Mouse (Mus musculus) heart, postnatal 0 days (tissue): ENCODE data around the gene Cbx6.

Experiments
- CTCF ChIP-seq: IDR thresholded peaks from 2 replicates; pipeline ENCODE4 v1.5.1; 2016; ENCODE audit warnings: antibody characterized with exemption, control low read depth, low read depth
- EP300 ChIP-seq: IDR thresholded peaks from 2 replicates; pipeline ENCODE4 v1.6.1; 2016; ENCODE audit warnings: antibody characterized with exemption, low read depth

DNA sequence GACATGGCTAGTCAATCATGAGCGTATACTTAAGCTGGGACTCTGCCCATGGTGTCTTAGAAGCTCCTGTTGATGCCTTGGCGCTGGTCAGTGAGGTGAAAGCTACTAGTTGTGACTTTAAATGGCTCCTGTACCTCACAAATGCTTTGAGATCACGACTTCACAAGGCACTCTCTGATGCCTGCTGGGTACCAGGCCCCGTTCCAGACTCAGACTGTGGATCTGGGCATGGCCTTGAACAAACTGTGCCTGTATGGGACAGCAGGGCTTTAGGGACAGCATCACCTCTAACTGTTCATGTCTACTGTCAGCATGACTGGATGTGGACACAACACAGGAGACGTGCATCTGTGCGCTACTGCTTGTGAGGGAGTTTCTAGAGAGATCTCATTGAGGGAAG lies 43.6 kb downstream of the Cbx6 start:
- TF ChIP-seq CTCF, result no peak
- no peak for TF ChIP-seq EP300
